Mouse (Mus musculus) MEL (cell line): ENCODE data around the gene Tap2. TPM values are rescaled to one million over a fixed set of nuclear protein-coding genes. Genes with fewer than 3 reads are reported as not detected.

Source experiments
- DNase-seq: peaks from one replicate; pipeline ENCODE4 v3.0.0; 2011; ENCODE audit warnings: low read depth, low spot score
- H3K27ac ChIP-seq: 2 replicates; pipeline ENCODE4 v1.5.1; 2012; ENCODE audit warnings: low read depth, mild to moderate bottlenecking, control low read depth, low read length, moderate library complexity; ENCODE audit not compliant: control insufficient read depth
- H3K27me3 ChIP-seq, 2 experiments: fragments of 150-350 bp in 1 of 2; sonication (generic) in 1 of 2; 2 replicates each; pipeline ENCODE4 v1.6.1; 2012; ENCODE audit warnings: low read length in 2 of 2, mild to moderate bottlenecking in 2 of 2, improper control_type of control experiment in 1 of 2, moderate library complexity in 1 of 2; ENCODE audit not compliant: insufficient read depth in 2 of 2, control insufficient read depth in 1 of 2
- H3K36me3 ChIP-seq, 2 experiments: 2 replicates each; pipeline ENCODE4 v1.6.1; 2012 to 2014; ENCODE audit warnings: low read length in 2 of 2, improper control_type of control experiment in 1 of 2, inconsistent platforms in 1 of 2, mild to moderate bottlenecking in 1 of 2; ENCODE audit not compliant: insufficient read depth in 2 of 2, control insufficient read depth in 1 of 2
- H3K4me1 ChIP-seq, 2 experiments: fragments of 150-350 bp in 1 of 2; sonication (generic) in 1 of 2; 2 replicates each; pipeline ENCODE4 v1.6.1; 2012; ENCODE audit warnings: low read length in 2 of 2, improper control_type of control experiment in 1 of 2, mild to moderate bottlenecking in 1 of 2; ENCODE audit not compliant: insufficient read depth in 2 of 2, control insufficient read depth in 1 of 2
- H3K4me3 ChIP-seq, 2 experiments: fragments of 150-350 bp in 1 of 2; sonication (generic) in 1 of 2; 2 replicates each; pipeline ENCODE4 v1.5.1; 2012; ENCODE audit warnings: low read depth in 2 of 2, low read length in 2 of 2, mild to moderate bottlenecking in 2 of 2, moderate library complexity in 2 of 2, control low read depth in 1 of 2, improper control_type of control experiment in 1 of 2; ENCODE audit not compliant: control insufficient read depth in 1 of 2, insufficient read depth in 1 of 2
- H3K79me2 ChIP-seq: 2 replicates; pipeline ENCODE4 v1.6.1; 2012; ENCODE audit warnings: mild to moderate bottlenecking, low read length, moderate library complexity; ENCODE audit not compliant: control insufficient read depth, poor library complexity, insufficient read depth
- H3K9ac ChIP-seq: 2 replicates; pipeline ENCODE4 v1.6.1; 2012; ENCODE audit warnings: low read depth, mild to moderate bottlenecking, control low read depth, low read length, moderate library complexity; ENCODE audit not compliant: control insufficient read depth, poor library complexity, severe bottlenecking
- H3K9me3 ChIP-seq: fragments of 150-350 bp; sonication (generic); replicated peaks from 2 replicates; pipeline ENCODE4 v1.6.1; 2012; ENCODE audit warnings: mild to moderate bottlenecking, low read length, improper control_type of control experiment, moderate library complexity; ENCODE audit not compliant: insufficient read depth
- CHD1 ChIP-seq: IDR thresholded peaks from 2 replicates; pipeline ENCODE4 v1.6.1; 2012; ENCODE audit warnings: low read depth, mild to moderate bottlenecking, inconsistent platforms, low read length, improper control_type of control experiment
- CHD2 ChIP-seq: IDR thresholded peaks from 2 replicates; pipeline ENCODE4 v1.6.1; 2011; ENCODE audit warnings: low read length, improper control_type of control experiment
- CTCF ChIP-seq, 3 experiments: IDR thresholded peaks in 2 of 3; conservative IDR thresholded peaks in 1 of 3; 2 replicates each; pipeline ENCODE4 v1.5.1; 2011 to 2012; ENCODE audit warnings: low read length in 3 of 3, low read depth in 2 of 3, mild to moderate bottlenecking in 2 of 3, improper control_type of control experiment in 1 of 3, inconsistent platforms in 1 of 3, mixed read lengths in 1 of 3, moderate library complexity in 1 of 3; ENCODE audit not compliant: control insufficient read depth in 1 of 3, insufficient read depth in 1 of 3, poor library complexity in 1 of 3, severe bottlenecking in 1 of 3
- ELF1 ChIP-seq: IDR thresholded peaks from 2 replicates; pipeline ENCODE4 v1.6.1; 2014; ENCODE audit warnings: low read depth, mild to moderate bottlenecking, inconsistent platforms, low read length, improper control_type of control experiment, moderate library complexity
- ETS1 ChIP-seq: IDR thresholded peaks from 2 replicates; pipeline ENCODE4 v1.6.1; 2012; ENCODE audit warnings: low read depth, mild to moderate bottlenecking, inconsistent platforms, low read length, improper control_type of control experiment, moderate library complexity
- GABPA ChIP-seq: IDR thresholded peaks from 2 replicates; pipeline ENCODE4 v1.6.1; 2012; ENCODE audit warnings: low read depth, mild to moderate bottlenecking, inconsistent platforms, low read length, improper control_type of control experiment, moderate library complexity
- GATA1 ChIP-seq: IDR thresholded peaks from 2 replicates; pipeline ENCODE4 v1.6.1; 2011; ENCODE audit warnings: low read depth, low read length, improper control_type of control experiment
- HCFC1 ChIP-seq: IDR thresholded peaks from 2 replicates; pipeline ENCODE4 v1.6.1; 2012; ENCODE audit warnings: low read depth, mild to moderate bottlenecking, inconsistent platforms, low read length, improper control_type of control experiment, moderate library complexity
- MYB ChIP-seq: IDR thresholded peaks from 2 replicates; pipeline ENCODE4 v1.6.1; 2011; ENCODE audit warnings: mild to moderate bottlenecking, low read depth, low read length, improper control_type of control experiment
- NELFE ChIP-seq: IDR thresholded peaks from 2 replicates; pipeline ENCODE4 v1.6.1; 2011; ENCODE audit warnings: low read depth, low read length, improper control_type of control experiment
- POLR2A ChIP-seq, 2 experiments: IDR thresholded peaks; 2 replicates each; pipeline ENCODE4 v1.6.1; 2011 to 2012; ENCODE audit warnings: low read length in 2 of 2, mild to moderate bottlenecking in 2 of 2, control low read depth in 1 of 2, improper control_type of control experiment in 1 of 2, low read depth in 1 of 2, moderate library complexity in 1 of 2; ENCODE audit not compliant: control insufficient read depth in 1 of 2, insufficient read depth in 1 of 2, poor library complexity in 1 of 2
- RAD21 ChIP-seq: IDR thresholded peaks from 2 replicates; pipeline ENCODE4 v1.6.1; 2011; ENCODE audit warnings: mild to moderate bottlenecking, low read depth, low read length, improper control_type of control experiment
- SIN3A ChIP-seq: IDR thresholded peaks from 2 replicates; pipeline ENCODE4 v1.6.1; 2012; ENCODE audit warnings: low read length, improper control_type of control experiment, inconsistent platforms
- SMC3 ChIP-seq: IDR thresholded peaks from 2 replicates; pipeline ENCODE4 v1.6.1; 2011; ENCODE audit warnings: low read depth, low read length, improper control_type of control experiment
- TAL1 ChIP-seq: IDR thresholded peaks from 2 replicates; pipeline ENCODE4 v1.6.1; 2012; ENCODE audit warnings: mild to moderate bottlenecking, inconsistent platforms, low read length, moderate library complexity, mixed read lengths
- TCF12 ChIP-seq: IDR thresholded peaks from 2 replicates; pipeline ENCODE4 v1.6.1; 2014; ENCODE audit warnings: low read depth, mild to moderate bottlenecking, inconsistent platforms, low read length, improper control_type of control experiment, moderate library complexity
- UBTF ChIP-seq: IDR thresholded peaks from 2 replicates; pipeline ENCODE4 v1.6.1; 2012; ENCODE audit warnings: low read depth, mild to moderate bottlenecking, inconsistent platforms, low read length, improper control_type of control experiment, moderate library complexity, borderline replicate concordance; ENCODE audit not compliant: insufficient read depth
- USF1 ChIP-seq: IDR thresholded peaks from 2 replicates; pipeline ENCODE4 v1.6.1; 2014; ENCODE audit warnings: low read depth, mild to moderate bottlenecking, inconsistent platforms, low read length, improper control_type of control experiment, moderate library complexity
- USF2 ChIP-seq, 2 experiments: IDR thresholded peaks; 2 replicates each; pipeline ENCODE4 v1.6.1; 2011 to 2012; ENCODE audit warnings: improper control_type of control experiment in 2 of 2, low read length in 2 of 2, borderline replicate concordance in 1 of 2, inconsistent platforms in 1 of 2, low read depth in 1 of 2, mild to moderate bottlenecking in 1 of 2; ENCODE audit not compliant: insufficient read depth in 1 of 2
- ZC3H11A ChIP-seq: IDR thresholded peaks from 2 replicates; pipeline ENCODE4 v1.6.1; 2012; ENCODE audit warnings: low read depth, mild to moderate bottlenecking, inconsistent platforms, low read length, improper control_type of control experiment
- ZKSCAN1 ChIP-seq: IDR thresholded peaks from 2 replicates; pipeline ENCODE4 v1.6.1; 2012; ENCODE audit warnings: low read depth, mild to moderate bottlenecking, inconsistent platforms, low read length, improper control_type of control experiment, moderate library complexity
- ZNF384 ChIP-seq: IDR thresholded peaks from 2 replicates; pipeline ENCODE4 v1.6.1; 2012; ENCODE audit warnings: low read depth, mild to moderate bottlenecking, inconsistent platforms, low read length, improper control_type of control experiment
- polyA plus RNA-seq, 2 experiments: library from polyadenylated mRNA; stranded (reverse) in 1 of 2; unstranded in 1 of 2; fragments of >175 nt in 1 of 2; fragments of >200 nt in 1 of 2; gene quantifications; 2 replicates each; pipeline versions ENCODE4 v1.2.1 to v1.2.4; 2012; ENCODE audit warnings: low replicate concordance in 2 of 2, low read depth in 1 of 2; ENCODE audit not compliant: insufficient read length in 2 of 2, insufficient read depth in 1 of 2, missing spikeins in 1 of 2
- total RNA-seq: library from RNA; depleted of rRNA; stranded (reverse); fragments of 300-350 nt; gene quantifications from 2 replicates; pipeline ENCODE4 v1.2.3, GENCODE M21; 2012

The Tap2 gene
- total and polyA plus RNA-seq, 3 experiments = 48.5 to 63.0 TPM; not detected in 1

DNA sequence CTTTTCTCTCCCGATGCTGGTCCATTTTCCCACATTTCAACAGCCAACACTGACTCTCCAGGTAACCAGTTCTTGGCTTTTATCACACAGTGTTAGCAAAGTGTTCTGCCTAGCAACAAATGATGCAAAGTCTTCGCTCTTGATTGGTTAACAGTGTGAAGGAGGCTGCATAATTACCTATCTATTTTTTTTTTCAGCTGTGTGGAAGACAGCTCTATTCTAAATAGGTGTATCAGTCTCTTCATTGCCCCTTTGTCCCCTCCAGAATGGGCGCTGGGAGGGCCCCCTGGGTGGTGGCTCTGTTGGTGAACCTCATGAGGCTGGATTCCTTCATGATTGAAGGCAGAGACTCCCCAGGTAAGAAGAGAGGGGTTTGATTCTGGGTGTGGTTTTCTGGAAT lies 35.4 kb downstream of the Tap2 start, which contains the start of gene H2-Ob:
H2-Ob (plus strand) TSS at position 198 of the 400 bp plus-strand sequence.
- TF ChIP-seq TAL1 = no peak
- TF ChIP-seq SIN3A = no peak; the same call in 1 of the 2 replicates
- TF ChIP-seq CTCF (IDR thresholded peaks at IDR 0.05 in 2 of 3, conservative IDR thresholded peaks at IDR 0.05 in 1 of 3; ENCODE audit: control insufficient read depth in 1 of 3, insufficient read depth in 1 of 3, low read depth in 2 of 3, low read length in 3 of 3, poor library complexity in 1 of 3, severe bottlenecking in 1 of 3) = no peak
- no peak for TF ChIP-seq CHD1
- TF ChIP-seq GATA1 = 0 out of 2 replicates have a peak, but pooled peaks have one; percentile 5
- TF ChIP-seq GABPA = no peak
- TF ChIP-seq ELF1 = no peak
- no peak for TF ChIP-seq UBTF
- TF ChIP-seq ZKSCAN1 = peak; percentile 87; the same call in 1 of the 2 replicates
- no peak for TF ChIP-seq ZC3H11A
- TF ChIP-seq TCF12 = no peak
- TF ChIP-seq NELFE = no peak
- no peak for TF ChIP-seq RAD21
- peak; percentile 58; the same call in 1 of the 2 replicates for TF ChIP-seq ETS1
- no peak for TF ChIP-seq SMC3
- no peak for TF ChIP-seq POLR2A (IDR thresholded peaks at IDR 0.05; ENCODE audit: control insufficient read depth in 1 of 2, insufficient read depth in 1 of 2, low read depth in 1 of 2, low read length in 2 of 2, poor library complexity in 1 of 2)
- peak; percentile 98 for TF ChIP-seq CHD2
- TF ChIP-seq MYB = no peak
- TF ChIP-seq ZNF384 = peak; percentile 99
- TF ChIP-seq HCFC1 = no peak
- no peak for TF ChIP-seq USF1
- Histone ChIP-seq H3K9ac (peak within 1 kb of the TSS; percentile 43), H3K36me3 (peaks cover 0 to 4% of the 10 kb centered on the region in 2 experiments; a peak in 2 of 4 replicates), H3K4me1 (peaks cover 0 to 2% of the 10 kb centered on the region in 2 experiments; a peak in 1 of 4 replicates), H3K4me3 (peak within 1 kb of the TSS; percentile 30 to 55), H3K27me3 (no peaks in the 10 kb centered on the region), H3K79me2 (no peaks in the 10 kb centered on the region), H3K9me3 (no peaks in the 10 kb centered on the region), H3K27ac (peak within 1 kb of the TSS; percentile 69)
- peak; percentile 87 for DNase-seq

DNA sequence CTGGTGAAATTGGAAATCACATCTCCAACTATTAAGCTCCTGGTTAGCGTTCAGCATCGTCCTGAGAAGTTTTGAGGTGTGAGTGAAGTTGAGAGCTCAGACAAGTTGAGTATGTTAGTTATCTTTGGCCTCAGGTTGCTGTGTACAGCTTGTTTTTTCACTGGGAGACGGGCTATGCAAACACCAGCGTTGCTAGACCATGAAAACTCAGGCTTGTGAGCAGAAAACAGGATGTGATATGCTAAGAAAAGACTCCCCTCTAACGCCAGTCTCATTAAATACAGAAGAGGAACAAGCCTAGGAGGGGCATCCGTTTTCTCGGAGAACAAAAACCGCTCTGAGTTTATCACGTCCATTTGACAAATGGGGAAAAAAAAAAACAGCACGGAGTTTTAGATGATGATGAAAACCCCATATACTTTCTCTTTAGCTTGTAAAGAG lies 36.3 kb downstream of the Tap2 start:
- H3K4me1 ChIP-seq = peaks cover 0 to 2% of the 10 kb centered on the region in 2 experiments; a peak in 1 of 4 replicates

More for the DNA sequence above, 36.3 kb downstream of the Tap2 start:
- no peaks in the 10 kb centered on the region for H3K79me2 ChIP-seq
- peak; percentile 76 for DNase-seq
- TF ChIP-seq USF2 (IDR thresholded peaks at IDR 0.05; ENCODE audit: borderline replicate concordance in 1 of 2, insufficient read depth in 1 of 2, low read depth in 1 of 2, low read length in 2 of 2) (no peak), ZNF384 (peak; percentile 76), TAL1 (no peak)
- TF ChIP-seq, all 39 proteins: peak for 1
- Histone ChIP-seq H3K9me3 (no peaks in the 10 kb centered on the region), H3K9ac (peak overlapping the region; percentile 44), H3K27me3 (peaks cover 0 to 1% of the 10 kb centered on the region in 2 experiments; a peak in 1 of 4 replicates), H3K27ac (peak overlapping the region; percentile 69), H3K36me3 (peaks cover 0 to 4% of the 10 kb centered on the region in 2 experiments; a peak in 2 of 4 replicates), H3K4me3 (peak overlapping the region; percentile 30 to 49)
